Mouse (Mus musculus) testis, adult 2 months (tissue): ENCODE data around the gene Fam227b.
A peak's percentile ranks its signal among the peaks of the same experiment; 100 is the strongest.

Experiments
- CTCF ChIP-seq: fragments of 200-500 bp; IDR thresholded peaks from 2 replicates; pipeline ENCODE4 v1.5.1; 2012; ENCODE audit warnings: low read depth, mild to moderate bottlenecking, inconsistent platforms, low read length, moderate library complexity; ENCODE audit not compliant: control insufficient read depth, insufficient read depth, insufficient replicate concordance
- POLR2A ChIP-seq: fragments of 200-500 bp; IDR thresholded peaks from 2 replicates; pipeline ENCODE4 v1.6.1; 2012; ENCODE audit warnings: low read depth, mild to moderate bottlenecking, inconsistent platforms, low read length, moderate library complexity; ENCODE audit not compliant: control insufficient read depth

- TF ChIP-seq POLR2A (no peak), CTCF (peak; percentile 17; the same call in 1 of the 2 replicates)
Observed at GRCm38 (mm10) chr2:126006088-126006487, 145.7 kb downstream of the Fam227b start.
